Mouse (Mus musculus) layer of hippocampus, postnatal 14 days (tissue): ENCODE measurements around the gene Katnal1. TPM values are rescaled to one million over a fixed set of nuclear protein-coding genes. Genes with fewer than 3 reads are reported as not detected.

Source experiments
- DNase-seq, 2 experiments: peaks; one replicate each; pipeline ENCODE4 v3.0.0; 2021 to 2022; ENCODE audit warnings: low spot score in 2 of 2, mixed read lengths in 1 of 2
- total RNA-seq, 2 experiments: library from RNA; stranded (reverse); gene quantifications; 2 replicates each; pipeline ENCODE4 v1.2.3; 2021

Gene Katnal1
- total RNA-seq, 2 experiments from 2014 or later, result 51.0 to 52.2 TPM

DNA sequence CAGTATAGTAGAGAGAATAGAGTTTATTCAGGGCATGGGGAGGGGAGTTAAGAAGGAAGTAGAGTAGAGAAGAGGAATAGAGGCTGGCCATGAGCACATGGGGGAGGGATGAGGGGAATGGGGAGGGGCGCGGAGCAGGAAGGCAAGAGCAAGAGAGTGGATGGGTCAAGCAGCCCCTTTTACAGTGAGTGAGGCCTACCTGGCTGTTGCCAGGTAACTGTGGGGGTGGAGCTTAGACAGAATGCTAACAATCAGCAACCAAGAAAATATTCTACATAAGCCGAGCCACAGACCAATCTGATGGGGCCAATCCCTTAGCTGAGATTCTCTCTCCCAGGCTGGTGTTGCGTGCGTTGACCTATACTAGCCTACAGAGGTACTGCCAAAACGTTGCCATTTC is 26.5 kb upstream of the Katnal1 start:
- DNase-seq, result no peak

DNA sequence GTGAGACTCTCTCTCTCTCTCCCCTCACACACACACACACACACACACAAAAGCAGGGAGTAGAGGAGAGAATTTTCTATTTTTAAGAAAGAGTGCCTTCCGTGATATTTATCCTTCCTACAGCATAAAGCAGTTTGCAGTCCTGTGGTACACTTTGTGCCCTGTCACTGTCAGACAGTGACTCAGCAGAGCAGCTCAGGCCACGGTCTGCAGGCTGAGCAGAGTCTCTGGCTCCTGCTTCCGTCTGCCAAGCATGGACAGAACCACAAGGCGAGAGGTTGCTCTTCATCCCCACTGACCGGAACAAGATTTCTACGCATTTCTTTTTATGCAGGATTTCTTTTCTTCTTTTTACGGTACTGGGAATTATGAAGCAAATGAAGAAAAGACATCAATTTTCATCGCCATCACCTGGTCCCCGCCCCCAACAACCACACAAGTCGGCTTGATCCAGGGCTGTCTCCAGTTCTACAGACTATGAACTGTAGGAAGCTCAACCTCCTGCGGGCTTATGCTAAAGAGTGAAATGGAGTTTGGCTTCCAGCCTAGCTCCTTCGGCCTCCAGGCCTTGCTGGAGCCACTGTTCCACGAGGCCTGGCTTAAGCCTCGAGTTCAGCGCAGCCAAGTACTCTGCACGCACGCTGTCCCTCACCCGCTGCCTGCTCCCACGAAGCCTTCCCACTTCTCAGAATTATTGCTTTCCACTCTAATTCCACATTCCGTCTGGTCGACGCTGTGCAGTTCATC is 25.4 kb upstream of the Katnal1 start:
- DNase-seq, result no peak

- DNase-seq, result no peak
Observed at GRCm38 (mm10) chr5:148953098-148953497, 24.0 kb upstream of the Katnal1 start.

GRCm38 (mm10) chr5:148952419-148952818 is 23.3 kb upstream of the Katnal1 start:
- DNase-seq, result no peak

DNA sequence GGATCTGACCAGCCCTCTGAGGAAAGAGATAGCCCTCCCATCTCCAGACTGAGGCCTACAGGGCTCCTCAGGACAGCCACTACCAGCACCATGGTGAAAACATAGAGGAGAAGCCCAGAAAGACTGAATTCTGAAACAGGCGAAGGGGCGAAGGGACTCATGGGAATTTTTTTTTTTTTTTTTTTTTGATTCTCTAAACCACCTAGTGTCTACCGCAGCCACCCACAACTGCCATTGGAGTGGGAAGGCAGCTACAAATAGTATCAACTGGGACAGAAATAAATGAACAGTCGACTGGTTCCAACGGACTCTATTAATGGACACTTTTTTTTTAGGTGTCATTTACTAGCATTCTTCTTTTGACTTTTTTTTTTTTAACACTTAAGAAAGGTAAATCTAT is 22.2 kb upstream of the Katnal1 start:
- DNase-seq, result no peak

DNA sequence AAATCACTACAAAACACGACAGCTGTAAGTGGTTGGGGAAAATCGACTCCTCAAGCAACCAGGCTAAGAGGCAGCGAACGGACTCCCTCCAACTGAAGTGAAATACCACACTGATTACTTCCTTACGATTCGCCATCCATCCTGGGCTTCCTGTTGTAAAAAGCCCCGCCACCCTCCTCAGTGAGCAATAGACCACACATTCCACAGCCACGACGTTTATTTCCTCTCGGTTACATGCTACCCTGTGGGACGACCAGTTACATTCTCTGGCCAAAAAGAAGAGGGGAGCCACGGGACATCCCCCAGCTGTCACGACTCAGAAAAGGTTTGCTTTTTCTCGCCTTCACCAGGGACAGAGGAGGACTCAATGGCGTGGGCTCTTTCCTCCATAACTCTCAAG is 20.9 kb upstream of the Katnal1 start:
- DNase-seq, result no peak

DNA sequence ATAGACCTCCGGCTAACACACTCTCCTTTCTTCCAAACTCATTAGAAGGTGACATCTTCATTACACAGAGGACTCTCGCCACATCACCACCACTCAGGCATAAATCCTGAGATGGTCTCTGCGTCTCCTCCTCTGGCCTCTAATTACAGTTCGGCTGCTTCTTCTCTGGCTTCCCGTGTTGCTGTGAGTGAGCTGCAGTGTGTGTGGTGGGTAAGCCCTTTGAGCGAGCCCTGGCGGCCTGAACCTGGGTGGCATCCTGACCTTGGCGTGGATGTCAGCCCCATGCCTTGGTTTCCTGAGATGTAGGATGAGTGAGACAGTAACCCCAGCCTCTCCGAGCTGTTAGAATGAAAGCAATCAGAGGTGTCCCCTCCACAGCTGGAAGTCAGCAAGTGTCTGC is 19.5 kb upstream of the Katnal1 start:
- no peak for DNase-seq

DNA sequence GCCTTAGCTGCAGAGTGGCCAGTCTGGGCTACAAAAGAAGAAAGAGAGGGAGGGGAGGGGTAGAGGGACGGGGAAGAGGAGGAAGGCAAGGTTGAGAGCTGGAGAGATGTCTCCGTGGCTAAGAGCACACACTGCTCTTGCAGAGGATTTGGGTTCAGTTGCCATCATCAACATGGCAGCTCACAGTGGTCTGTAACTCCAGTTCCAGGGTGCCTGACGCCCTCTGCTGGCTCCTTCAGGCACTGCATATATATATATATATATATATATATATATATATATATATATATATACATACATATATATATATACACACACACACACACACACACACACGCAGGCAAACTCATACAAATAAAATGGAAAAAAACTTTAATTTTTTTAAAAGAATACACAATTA is 18.3 kb upstream of the Katnal1 start:
- DNase-seq, result no peak

- DNase-seq, result no peak
Observed at GRCm38 (mm10) chr5:148946787-148947186, 17.7 kb upstream of the Katnal1 start.

- DNase-seq, result no peak
Observed at GRCm38 (mm10) chr5:148945735-148946134, 16.6 kb upstream of the Katnal1 start.

GRCm38 (mm10) chr5:148944024-148944423 is 14.9 kb upstream of the Katnal1 start:
- no peak for DNase-seq

DNA sequence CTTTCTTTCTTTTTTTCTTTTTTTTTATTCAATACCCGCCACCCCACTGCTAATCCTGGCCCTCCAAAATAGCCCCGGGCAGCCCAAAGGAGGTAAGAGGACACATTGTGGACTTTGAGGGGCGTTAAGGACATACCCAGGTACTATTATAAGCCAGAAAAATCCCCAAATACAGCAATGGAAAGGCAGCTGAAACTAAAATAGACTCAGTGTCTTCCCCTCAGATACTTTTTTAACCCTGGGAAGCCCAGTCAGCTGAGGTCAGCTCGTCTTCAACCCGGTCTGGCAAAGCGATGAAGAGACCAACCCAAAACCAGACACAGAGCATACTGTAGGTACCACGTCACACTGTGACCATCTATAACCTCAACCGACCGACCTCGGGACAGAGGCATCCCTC is 14.3 kb upstream of the Katnal1 start:
- DNase-seq, result no peak

DNA sequence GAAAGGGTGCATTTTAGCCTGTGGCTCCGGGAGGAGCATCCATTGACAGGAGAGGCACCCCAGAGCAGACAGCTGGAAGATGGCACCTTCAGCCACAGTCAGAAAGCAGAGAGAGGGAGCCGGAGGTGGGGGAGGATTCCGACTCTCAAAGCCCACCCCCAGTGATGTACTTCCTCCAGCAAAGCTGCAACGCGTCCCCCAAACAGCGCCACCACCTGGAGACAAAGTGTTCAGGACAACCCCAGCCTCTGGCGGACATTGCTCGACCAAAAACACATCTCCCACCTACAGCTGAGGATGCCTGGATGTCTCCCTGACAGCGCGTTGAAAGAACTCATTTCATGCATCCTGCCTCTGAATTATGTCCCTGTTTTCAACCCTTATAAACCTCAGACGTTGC is 13.8 kb upstream of the Katnal1 start:
- no peak for DNase-seq

GRCm38 (mm10) chr5:148942305-148942704 is 13.2 kb upstream of the Katnal1 start:
- no peak for DNase-seq

DNA sequence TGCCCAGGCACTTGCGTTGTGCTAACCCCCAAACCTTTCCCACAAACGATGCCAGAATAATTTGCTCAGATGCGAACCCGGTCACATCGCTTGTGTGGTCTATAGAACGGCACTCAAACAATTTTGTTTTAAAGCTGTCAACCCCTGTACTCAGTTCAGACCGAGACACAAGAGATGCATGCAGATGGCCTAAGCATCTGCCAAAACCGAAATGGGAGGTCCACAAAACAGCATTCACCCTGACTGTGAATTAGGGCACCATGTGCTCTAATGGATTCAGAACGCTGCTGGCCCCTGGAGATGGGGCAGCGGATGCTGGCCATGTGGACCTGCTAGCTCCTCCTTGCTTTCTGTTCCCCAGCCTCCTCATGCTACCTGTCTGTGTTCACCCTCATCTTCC is 12.7 kb upstream of the Katnal1 start:
- DNase-seq, result no peak

DNA sequence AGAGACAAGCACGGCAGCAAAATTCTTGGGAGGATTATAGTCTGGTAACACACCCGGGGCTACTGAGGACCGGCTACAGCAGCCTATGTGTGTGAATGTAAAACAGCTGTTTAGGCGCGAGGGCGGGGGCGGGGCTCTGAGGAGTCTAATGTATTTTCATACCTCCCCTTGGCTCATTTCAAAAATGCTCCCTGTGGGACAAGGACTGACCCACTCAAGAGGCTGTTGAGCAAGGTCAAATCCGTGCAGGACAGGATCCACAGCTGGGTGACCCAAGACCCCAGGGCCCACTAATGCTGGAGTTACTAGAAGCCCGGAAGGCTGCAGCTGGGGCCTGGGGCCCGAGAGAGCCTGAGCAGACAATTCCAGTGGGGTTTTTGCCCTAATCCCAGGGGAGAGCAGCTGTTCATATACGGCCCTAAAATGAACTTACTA is 10.8 kb upstream of the Katnal1 start:
- DNase-seq, result no peak

DNA sequence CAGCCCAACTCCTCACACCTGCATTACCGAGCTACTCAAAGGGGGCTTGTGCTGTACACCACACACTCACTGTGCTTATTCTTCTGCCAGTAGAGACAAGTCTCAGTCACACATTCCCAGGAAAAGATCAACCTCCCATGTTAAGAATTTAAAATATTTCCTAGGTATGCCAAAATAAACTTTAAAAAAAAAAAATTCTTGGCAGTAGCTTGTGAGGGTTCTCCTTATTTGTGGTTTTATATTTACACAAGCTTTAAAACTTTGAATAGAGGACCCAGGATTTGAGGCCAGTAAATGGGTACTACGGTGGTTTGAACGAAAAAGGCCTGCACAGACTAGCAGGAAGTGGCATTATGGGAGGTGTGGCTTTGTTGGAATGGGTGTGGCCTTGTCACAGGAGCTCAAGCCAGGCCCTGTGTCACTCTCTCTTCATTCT is 7.4 kb upstream of the Katnal1 start:
- DNase-seq, result no peak

DNA sequence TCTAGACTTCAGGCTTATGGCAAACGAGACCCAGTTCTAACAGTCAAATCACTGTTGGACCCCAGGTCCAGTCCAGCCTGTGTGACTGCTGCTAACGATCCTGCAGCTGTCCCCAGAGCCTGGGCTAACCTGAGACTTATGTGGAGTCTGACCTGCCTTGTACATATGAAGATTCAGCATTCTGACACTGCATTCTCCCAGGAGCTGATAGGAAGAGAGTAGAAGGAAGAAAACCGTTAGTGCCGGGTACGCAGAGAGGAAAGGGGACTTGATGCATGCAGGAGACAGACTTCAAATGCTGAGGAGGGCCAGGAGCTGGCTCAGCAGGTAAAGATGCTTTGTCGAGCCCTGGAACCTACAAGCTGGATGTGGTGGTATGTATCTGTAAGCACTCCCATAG is 6.8 kb upstream of the Katnal1 start:
- no peak for DNase-seq

- no peak for DNase-seq
Observed at GRCm38 (mm10) chr5:148935071-148935821, 6.1 kb upstream of the Katnal1 start.

- no peak for DNase-seq
Observed at GRCm38 (mm10) chr5:148934457-148934856, 5.3 kb upstream of the Katnal1 start.

- DNase-seq, result no peak
Observed at GRCm38 (mm10) chr5:148933767-148934166, 4.6 kb upstream of the Katnal1 start.

DNA sequence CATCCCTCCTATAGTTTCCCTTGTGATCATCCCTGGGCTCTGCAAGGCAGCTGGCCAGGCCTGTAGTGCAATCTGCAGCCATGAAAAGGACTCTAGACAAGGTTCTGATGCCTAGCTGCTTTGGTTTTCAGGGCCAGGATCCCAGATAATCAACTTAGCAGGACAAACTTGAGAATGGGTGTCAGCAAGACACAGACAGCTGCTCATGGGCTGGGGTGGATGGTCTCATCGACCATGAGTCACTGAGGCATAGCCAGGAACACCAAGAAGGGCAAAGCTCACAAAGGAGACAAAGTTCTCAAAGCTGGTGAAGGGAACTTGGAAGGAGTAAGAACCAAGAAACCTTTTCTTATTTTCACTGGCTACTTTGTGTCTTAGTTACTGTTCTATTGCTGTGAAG is 2.2 kb upstream of the Katnal1 start:
- no peak for DNase-seq
